Mouse (Mus musculus) cortical plate, adult 2 months (tissue): ENCODE data around the gene Mgl2.
"Not testable (repeated sequence)": the region's sequence is repeated elsewhere in the genome, so short reads cannot be mapped to it uniquely, and the experiment has no call there.

Source experiments
- CTCF ChIP-seq: fragments of 200-500 bp; IDR thresholded peaks from 2 replicates; pipeline ENCODE4 v1.5.1; 2011; ENCODE audit warnings: mild to moderate bottlenecking, control low read depth, low read length; ENCODE audit not compliant: insufficient read depth; ENCODE audit errors: extremely low read depth
- POLR2A ChIP-seq: fragments of 200-500 bp; IDR thresholded peaks from 2 replicates; pipeline ENCODE4 v1.6.1; 2011; ENCODE audit warnings: mild to moderate bottlenecking, low read length, control low read depth; ENCODE audit not compliant: insufficient read depth; ENCODE audit errors: extremely low read depth

- TF ChIP-seq POLR2A, CTCF: not testable (repeated sequence)
Measured at GRCm38 (mm10) chr11:70135925-70136324, 5.8 kb downstream of the Mgl2 start.
